Mouse (Mus musculus) G1E-ER4 (cell line): Measurements from ENCODE around the gene Tprn. TPM values are rescaled to one million over a fixed set of nuclear protein-coding genes. Genes with fewer than 3 reads are reported as not detected.

Source experiments
- GATA1 ChIP-seq: IDR thresholded peaks from one replicate; pipeline ENCODE4 v1.8.0; 2012; ENCODE audit warnings: low read length, inconsistent platforms
- polyA plus RNA-seq: library from polyadenylated mRNA; stranded (reverse); fragments of >175 nt; gene quantifications from 2 replicates; pipeline ENCODE4 v1.2.3, GENCODE M21; 2012

Tprn gene
- 56.1 and 69.7 TPM in 2 replicates for polyA plus RNA-seq

DNA sequence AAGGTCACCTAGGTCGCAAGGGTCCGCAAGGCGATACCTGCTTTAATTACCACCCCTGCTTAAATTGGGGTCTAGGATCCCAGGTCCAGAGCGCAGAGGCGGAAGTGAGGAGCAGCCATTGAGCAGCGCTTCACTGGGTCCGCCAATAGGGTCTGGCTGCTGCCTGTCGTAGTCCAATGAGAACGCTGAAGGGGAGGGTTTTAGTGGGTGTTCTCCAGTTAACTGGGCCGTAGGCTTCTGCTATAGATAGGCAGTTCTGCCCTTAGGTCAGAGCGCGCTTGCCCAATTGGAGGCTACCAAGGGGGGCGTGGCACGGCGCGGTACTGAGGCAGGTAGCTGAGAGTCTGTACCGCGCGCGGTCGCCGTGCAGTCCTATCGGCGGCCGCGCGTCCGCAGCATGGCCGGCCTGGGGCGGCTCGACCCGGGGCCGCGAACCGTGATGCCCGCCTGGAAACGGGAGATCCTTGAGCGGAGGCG is at the start of gene Tprn:
Gene Tprn, plus strand, starts transcription at position 328 of the 477 bp plus-strand sequence.
- no peak for TF ChIP-seq GATA1

GRCm38 (mm10) chr2:25213266-25213865 is 49.1 kb upstream of the Tprn start:
- no peak for TF ChIP-seq GATA1

DNA sequence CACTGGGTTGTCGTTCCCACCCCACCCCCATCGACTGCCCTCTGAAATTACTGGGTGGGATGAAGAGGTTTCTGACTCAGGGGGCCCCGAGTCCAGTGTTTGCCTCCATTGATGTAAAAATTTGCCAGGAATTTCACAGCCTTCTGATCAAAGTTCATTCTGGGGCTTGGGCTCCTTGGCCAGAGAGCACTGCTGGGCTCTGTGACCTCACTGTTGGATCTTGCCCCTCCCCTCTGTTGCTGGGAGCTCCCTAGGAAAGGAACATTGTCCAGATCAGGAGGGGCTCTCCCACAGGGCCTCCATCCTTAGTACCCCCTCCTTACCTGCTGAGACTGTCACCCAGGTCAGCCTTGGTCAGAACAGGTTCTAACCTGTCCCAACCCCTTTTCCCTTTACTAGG is 48.0 kb upstream of the Tprn start, which contains the start of gene Stpg3:
Gene Stpg3, minus strand, starts transcription at position 194 of the 400 bp plus-strand sequence.
- TF ChIP-seq GATA1, result no peak

DNA sequence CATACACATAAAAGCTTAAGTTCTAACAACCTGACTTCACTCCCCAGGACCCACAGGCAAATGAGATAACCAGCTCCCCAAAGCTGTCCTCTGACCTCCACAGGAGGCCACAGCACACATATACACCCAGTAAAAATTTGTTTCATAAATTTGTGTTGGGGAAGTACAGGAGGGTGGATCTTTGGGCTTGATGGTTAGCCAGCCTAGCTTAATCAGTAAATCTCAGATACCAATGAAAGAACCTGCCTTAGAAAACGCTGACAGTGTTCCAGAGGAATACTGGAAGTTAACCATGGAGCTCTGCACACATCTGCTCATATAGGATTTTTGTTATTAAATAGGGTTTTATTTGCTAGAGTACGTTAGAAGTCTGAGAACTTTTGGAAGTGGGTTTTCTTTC is 44.8 kb upstream of the Tprn start:
- no peak for TF ChIP-seq GATA1

- no peak for TF ChIP-seq GATA1
Observed at GRCm38 (mm10) chr2:25218445-25218844, 44.0 kb upstream of the Tprn start, which contains the start of gene Fam166a. Fam166a (plus strand) TSS chr2:25218745.

DNA sequence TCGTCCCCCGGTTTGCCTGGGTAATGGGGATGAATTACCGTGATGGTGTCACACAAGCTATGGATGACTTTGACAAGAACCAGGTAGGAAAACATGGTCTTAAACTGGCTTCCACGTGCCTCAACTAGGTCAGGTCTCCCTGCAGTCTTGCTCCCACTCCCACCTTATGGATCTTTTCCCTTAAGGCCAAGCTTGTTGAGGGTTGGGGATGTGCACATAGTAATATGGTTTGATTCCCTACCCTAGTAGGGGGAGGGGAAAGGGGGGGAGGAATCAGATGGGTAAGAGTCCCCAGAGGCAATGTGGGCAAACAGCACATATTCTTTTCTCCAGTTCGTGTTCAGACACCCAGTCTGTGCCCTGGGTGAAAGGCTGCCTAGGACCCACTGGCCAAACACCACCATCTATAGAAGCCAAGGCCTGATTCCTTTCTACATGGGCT is 41.1 kb upstream of the Tprn start:
- TF ChIP-seq GATA1, result no peak

DNA sequence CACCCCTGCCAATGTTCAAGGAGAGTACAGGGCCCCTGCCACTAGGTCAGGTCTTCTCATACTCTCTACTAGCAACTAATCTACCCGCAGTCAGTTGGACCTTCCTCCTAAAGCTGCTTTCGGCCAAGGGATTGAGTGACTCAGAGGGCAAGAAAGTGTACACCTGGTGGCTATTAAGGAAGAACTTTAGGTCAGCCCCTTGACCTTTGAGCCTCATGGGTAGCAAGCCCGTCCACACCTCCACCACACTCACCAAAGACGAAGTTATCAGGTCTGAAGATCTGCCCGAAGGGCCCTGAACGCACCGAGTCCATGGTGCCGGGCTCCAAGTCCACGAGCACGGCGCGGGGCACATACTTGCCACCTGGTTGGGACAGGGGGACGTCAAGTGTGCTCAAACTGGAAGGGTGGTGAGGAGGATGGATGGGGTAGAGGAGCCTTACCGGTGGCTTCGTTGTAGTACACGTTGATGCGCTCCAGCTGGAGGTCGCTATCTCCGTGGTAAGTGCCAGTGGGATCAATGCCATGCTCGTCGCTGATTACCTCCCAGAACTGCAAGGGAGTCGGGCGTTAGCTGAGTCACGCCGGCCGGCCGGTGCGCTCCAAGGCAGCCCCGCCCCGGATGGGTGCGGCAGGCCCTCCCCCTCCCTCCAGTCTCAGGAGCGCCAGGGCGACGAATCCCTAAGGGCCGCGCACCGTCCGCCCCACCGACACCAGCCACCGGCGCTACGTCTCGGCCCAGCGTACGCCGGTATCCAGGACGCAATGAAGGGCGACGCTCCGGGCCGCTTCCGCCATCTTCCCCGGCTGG is 38.5 kb upstream of the Tprn start:
- TF ChIP-seq GATA1, result no peak

DNA sequence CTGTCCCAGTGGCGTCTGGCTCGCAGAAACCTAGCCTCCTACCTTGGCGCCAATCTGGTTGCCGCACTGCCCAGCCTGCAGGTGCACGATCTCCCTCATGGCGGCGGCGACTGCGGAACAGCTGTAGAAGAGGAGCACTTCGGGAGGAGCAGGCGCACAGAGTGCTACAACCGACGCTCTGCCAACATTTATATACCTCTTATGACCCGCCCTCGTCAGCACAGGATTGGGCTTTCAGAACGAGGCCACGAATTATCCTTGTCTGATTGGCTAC is 38.0 kb upstream of the Tprn start, which contains the start of gene Tubb4b:
Gene Tubb4b, minus strand, starts transcription at position 211 of the 274 bp plus-strand sequence.
- no peak for TF ChIP-seq GATA1

DNA sequence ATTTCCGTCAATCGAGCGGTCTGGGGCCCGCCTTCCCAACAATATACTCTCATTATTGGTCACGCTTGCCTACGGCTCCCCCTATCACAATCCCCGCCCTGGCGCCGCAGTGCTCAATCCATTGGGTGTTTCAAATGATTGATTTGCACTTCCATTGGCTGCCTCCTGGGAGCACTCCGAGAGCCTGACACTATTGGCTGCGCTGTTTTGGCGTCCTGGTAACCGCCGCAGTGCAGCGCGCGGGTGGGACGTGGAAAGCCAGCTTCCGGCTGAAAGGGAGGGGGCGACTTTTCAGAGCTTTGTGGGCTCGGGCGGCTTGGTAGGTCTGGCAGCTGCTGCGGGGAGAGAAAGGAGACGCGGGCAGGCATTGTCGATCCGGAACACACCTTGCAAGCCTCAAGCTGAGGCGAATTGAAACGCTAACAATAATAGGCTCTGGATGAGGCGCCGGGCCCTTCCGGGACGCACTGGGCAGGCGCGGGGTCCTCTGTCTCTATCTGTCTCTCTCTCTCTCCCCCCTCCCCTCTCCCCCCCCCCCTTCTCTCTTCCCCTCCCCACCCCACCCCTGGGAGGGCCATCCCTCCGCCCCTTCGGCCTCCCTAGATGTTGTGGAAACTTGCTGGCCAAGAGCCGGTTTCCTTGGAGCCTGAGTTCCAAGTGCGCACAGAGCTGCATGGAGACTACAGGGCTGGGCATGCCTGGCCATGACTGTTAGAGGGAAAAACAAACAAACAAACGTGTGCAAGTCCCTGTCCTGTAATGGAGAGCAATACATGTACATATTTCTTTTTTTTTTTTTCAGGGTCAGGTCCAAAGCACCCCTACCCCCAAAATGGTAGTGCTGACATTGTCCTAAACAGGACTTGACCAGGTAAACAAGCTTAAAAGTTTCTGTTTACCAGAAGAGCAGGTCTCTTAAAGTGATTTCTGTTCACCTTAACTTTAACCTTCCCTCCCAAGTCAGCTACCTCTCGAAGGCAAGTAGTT is 37.4 kb upstream of the Tprn start:
- TF ChIP-seq GATA1, result no peak

DNA sequence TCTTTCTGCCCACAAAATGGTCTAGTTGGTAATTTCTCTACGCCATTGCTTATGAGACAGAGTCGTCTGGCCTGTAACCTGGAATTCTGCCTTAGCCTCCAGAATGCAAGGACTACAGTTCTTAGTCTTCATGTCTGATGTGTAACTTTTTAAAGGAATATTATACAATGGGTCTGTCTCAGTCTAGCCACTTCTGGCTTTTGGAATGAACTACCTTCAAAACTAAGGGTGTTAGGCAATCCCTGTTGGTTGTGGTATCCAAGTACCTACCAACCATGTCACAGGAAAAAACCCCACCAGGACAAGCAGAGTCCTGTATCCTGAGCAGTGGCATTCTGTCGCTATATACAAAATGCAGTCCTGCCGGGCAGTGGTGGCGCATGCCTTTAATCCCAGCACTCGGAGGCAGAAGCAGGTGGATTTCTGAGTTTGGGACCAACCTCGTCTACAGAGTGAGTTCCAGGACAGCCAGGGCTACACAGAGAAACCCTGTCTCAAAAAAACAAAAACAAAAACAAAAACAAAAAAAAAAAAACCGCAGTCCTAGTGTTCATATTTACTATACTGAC is 36.5 kb upstream of the Tprn start:
- TF ChIP-seq GATA1, result no peak

DNA sequence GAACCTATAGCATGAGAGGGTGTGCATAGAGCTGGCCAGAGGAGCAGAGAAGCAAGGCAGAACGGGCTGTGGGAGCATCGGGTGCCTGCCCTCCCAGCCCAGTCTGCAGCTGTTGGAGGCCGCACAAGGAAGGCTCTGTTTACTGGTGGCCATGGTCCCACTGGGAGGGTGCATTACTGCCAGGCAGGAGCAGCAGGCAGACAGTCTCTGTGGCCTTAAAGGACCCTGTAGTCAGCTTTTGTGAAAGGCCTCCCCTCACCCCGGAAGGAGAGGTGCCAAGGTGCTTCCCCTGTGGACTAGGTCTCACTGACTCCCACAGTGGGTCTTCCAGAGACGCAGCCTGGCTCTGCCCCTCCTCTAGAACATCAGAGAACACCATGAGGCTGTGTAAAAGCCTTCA is 35.6 kb upstream of the Tprn start:
- no peak for TF ChIP-seq GATA1

DNA sequence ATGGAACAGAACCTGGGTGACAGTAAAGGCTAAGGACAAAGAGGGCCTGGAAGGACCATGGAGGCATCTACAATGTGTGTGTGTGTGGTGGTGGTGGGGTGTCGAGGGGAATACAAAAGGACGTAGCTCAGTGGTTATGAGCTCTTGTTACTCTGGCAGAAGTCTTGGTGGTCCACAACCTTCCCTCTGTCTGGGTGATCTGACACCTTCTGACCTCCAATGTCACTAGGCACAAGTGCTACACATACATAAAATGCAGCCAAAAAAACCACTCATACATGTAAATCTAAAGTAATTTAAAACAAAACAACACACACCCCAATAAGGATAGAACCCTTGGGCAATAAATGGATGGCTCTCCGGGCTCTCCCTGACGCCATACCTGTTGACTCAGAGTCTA is 35.0 kb upstream of the Tprn start:
- TF ChIP-seq GATA1, result no peak

DNA sequence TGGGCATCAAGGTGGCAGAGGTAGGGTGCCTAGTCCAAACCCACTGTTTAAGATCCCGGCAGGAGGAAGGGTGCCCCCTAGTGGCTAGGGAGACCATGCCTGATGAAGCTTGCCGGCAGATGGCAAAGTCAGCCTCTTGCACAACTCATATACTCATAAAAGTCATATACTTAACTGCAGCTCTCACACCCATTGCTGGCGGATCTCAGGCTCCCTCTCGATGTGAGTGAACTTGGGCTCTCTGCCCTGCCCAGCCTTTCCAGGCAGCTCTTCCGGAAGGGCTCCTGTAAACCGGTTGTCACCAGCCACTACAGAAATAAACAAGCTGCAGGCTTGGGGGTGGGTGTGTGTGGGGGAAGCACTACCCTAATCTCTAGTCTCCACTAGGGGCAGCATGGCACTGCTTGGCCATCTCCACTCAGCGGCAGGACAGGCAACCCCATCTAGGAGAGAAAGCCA is 34.0 kb upstream of the Tprn start:
- no peak for TF ChIP-seq GATA1

GRCm38 (mm10) chr2:25228995-25229530 is 33.4 kb upstream of the Tprn start:
- TF ChIP-seq GATA1, result no peak

DNA sequence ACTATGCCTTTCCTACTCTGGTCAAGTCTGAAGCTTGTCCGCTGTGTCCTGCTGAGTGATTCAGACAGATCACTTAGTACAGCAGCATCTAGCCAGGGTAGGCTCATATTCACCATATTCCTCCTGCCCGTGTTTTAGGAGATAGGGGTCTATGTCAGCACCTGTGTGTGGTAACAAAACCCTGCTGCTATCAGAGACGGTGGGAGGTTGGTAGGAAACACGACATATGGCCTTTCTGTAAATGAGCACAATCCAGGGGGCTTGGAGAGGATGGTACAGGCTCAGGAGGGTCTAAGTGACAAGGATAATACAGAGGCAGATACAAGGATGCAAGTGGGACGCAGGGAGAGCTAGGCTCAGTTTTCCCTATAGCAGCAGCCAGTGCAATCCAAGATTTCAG is 32.8 kb upstream of the Tprn start:
- no peak for TF ChIP-seq GATA1
